Comparison of ENCODE assay signal across 7 mouse cellular contexts in genomic region chr4:48051674-48052121, GRCm38 (mm10). TPM values are rescaled to one million over a fixed set of nuclear protein-coding genes. Genes with fewer than 3 reads are reported as not detected.
A peak's percentile ranks its signal among the peaks of the same experiment; 100 is the strongest.
DNase-seq lines count a peak whose midpoint lies in the region; ATAC-seq lines count a peak whose summit lies in the region.

No protein-coding gene starts in this region.

- ATAC-seq in forebrain, embryonic 14.5 days, result 0 out of 2 replicates have a peak, but pooled peaks have one; percentile 11
- ATAC-seq in neural tube, embryonic 12.5 days (ENCODE audit: low FRiP score, low read depth), result no peak

- H3K9me3 ChIP-seq in forebrain, embryonic 14.5 days (replicated peaks; ENCODE audit: control insufficient read depth, low read length), result no peaks in the 10 kb centered on the region
- H3K9me3 ChIP-seq in limb, embryonic 10.5 days (replicated peaks), result no peaks in the 10 kb centered on the region
- H3K9me3 ChIP-seq in neural tube, embryonic 12.5 days, result no peaks in the 10 kb centered on the region

- no peaks in the 10 kb centered on the region for H3K36me3 ChIP-seq in forebrain, embryonic 14.5 days (ENCODE audit: control insufficient read depth, insufficient read depth, low read length)
- no peaks in the 10 kb centered on the region for H3K36me3 ChIP-seq in limb, embryonic 10.5 days
- no peaks in the 10 kb centered on the region for H3K36me3 ChIP-seq in neural tube, embryonic 12.5 days

- peaks cover 22% of the 10 kb centered on the region for H3K4me1 ChIP-seq in forebrain, embryonic 14.5 days (ENCODE audit: control insufficient read depth, insufficient read depth, low read length)
- H3K4me1 ChIP-seq in limb, embryonic 10.5 days, result peaks cover 33% of the 10 kb centered on the region
- peaks cover 36% of the 10 kb centered on the region for H3K4me1 ChIP-seq in neural tube, embryonic 12.5 days

- 3% methylated on average over 33 of the region's 37 CpGs for WGBS in forebrain, embryonic 14.5 days
- under 1% methylated on average over 35 of the region's 37 CpGs for WGBS in limb, embryonic 10.5 days
- 2% methylated on average over 37 of the region's 37 CpGs for WGBS in neural tube, embryonic 12.5 days

- H3K27ac ChIP-seq in forebrain, embryonic 14.5 days (ENCODE audit: low read depth, low read length), result no peak overlapping the region
- 0 out of 2 replicates have a peak overlapping the region, but pooled peaks have one; percentile 16 for H3K27ac ChIP-seq in limb, embryonic 10.5 days
- H3K27ac ChIP-seq in neural tube, embryonic 12.5 days, result no peak overlapping the region

- H3K4me3 ChIP-seq in forebrain, embryonic 14.5 days (ENCODE audit: low read depth, low read length), result peak overlapping the region; percentile 30
- H3K4me3 ChIP-seq in limb, embryonic 10.5 days, result peak overlapping the region; percentile 52
- peak overlapping the region; percentile 35 for H3K4me3 ChIP-seq in neural tube, embryonic 12.5 days

- H3K4me2 ChIP-seq in forebrain, embryonic 14.5 days (ENCODE audit: low read length), result peak overlapping the region; percentile 59
- H3K4me2 ChIP-seq in neural tube, embryonic 12.5 days (replicated peaks), result peak overlapping the region; percentile 64

- peak overlapping the region; percentile 56 for H3K9ac ChIP-seq in forebrain, embryonic 14.5 days (ENCODE audit: low read length)
- peak overlapping the region; percentile 40; the same call in 1 of the 2 replicates for H3K9ac ChIP-seq in neural tube, embryonic 12.5 days

- peaks cover 46% of the 10 kb centered on the region for H3K27me3 ChIP-seq in forebrain, embryonic 14.5 days (replicated peaks; ENCODE audit: control insufficient read depth, insufficient read depth, low read length)
- H3K27me3 ChIP-seq in limb, embryonic 10.5 days (ENCODE audit: low read depth, poor library complexity, severe bottlenecking), result peaks cover 97% of the 10 kb centered on the region
- peaks cover 78% of the 10 kb centered on the region for H3K27me3 ChIP-seq in neural tube, embryonic 12.5 days (replicated peaks)

- peak; percentile 26 for DNase-seq in ovary, postnatal 36 days (ENCODE audit: low spot score)
- no peak for DNase-seq in ovary, adult 18-20 months (ENCODE audit: low spot score)
- DNase-seq in forebrain, embryonic 14.5 days (ENCODE audit: low spot score), result no peak
- DNase-seq in limb, embryonic 10.5 days (ENCODE audit: low spot score), result peak; percentile 59
- DNase-seq in layer of hippocampus, postnatal 25 days (ENCODE audit: extremely low spot score in 1 of 2, low spot score in 1 of 2), result no peak
- DNase-seq in gastrocnemius, postnatal 25 days, result no peak

RNA-seq across cellular contexts. Expression of gene Nr4a3, which starts 6.7 kb away (rescaled TPM):
- 3.7 and 5.4 TPM in 2 replicates for polyA plus RNA-seq in forebrain, embryonic 14.5 days (2014; fragmentation: Nextera tagmentation; extraction: Ambion mirVana)
- polyA plus RNA-seq in limb, embryonic 10.5 days (2016; fragmentation: Nextera tagmentation; extraction: Ambion mirVana), result 0.06 and 0.13 TPM in 2 replicates
- polyA plus RNA-seq in neural tube, embryonic 12.5 days (2016; fragmentation: Nextera tagmentation; extraction: Ambion mirVana), result 0.49 and 0.91 TPM in 2 replicates
- total RNA-seq in layer of hippocampus, postnatal 25 days (2021), result 10 to 100 TPM; 60.7 to 82.9 TPM
- 10 to 100 TPM in 1 of 2 experiments, 1 to 10 TPM in 1; 6.1 to 11.0 TPM for total RNA-seq in gastrocnemius, postnatal 25 days (2021)

Comparison
In these comparisons a context has a peak if more than half of its experiments do, and no peak if none do; other contexts are left out.
1. DNase-seq: peak in ovary, postnatal 36 days (single experiment) and limb, embryonic 10.5 days (single experiment); none in ovary, adult 18-20 months (single experiment), forebrain, embryonic 14.5 days (single experiment), layer of hippocampus, postnatal 25 days (0 of 2) and gastrocnemius, postnatal 25 days (single experiment).
2. Peak in every context shown above with its lines, with median percentiles within 50 percentile points of each other: H3K4me3 ChIP-seq.